Mouse (Mus musculus): ENCODE measurements around the gene Plp2.

DNA sequence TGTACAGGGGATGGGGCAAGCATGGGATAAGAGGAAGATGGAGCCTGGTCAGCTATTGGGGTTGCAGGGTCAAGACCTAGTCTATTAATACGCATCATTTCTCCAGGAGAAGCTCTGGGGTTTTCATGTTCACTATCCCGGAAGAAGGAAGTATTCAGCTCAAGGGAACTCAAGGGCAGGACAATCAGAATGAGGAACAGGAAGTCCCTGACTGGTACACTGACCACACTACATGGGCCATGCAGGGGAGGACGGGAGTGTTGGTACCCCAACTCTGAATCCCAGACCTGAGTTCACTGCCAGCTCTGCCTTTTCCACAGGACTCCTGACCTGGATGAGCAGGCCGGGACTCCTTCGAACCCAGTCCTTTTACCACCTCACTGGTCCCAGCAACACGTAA is 38.6 kb downstream of the Plp2 start:
- TF ChIP-seq POLR2A (IDR thresholded peaks at IDR 0.05; ENCODE audit: low read depth, low read length) (no peak), CTCF (conservative IDR thresholded peaks at IDR 0.05; ENCODE audit: insufficient read depth, insufficient read length, low read depth, low read length) (no peak)

All from kidney, adult 2 months (tissue).